Comparison of ENCODE assay signal across 15 mouse cellular contexts in genomic region chr19:45447886-45448285, GRCm38 (mm10).
DNase-seq lines count a peak whose midpoint lies in the region; ATAC-seq and TF ChIP-seq lines count a peak whose summit lies in the region.
"Had no signal": no experiment of that assay in that cellular context is flagged by ENCODE, and none has a peak within 500 bp of the region (broad histone marks: within the 10 kb centered on the region; RNA-seq: fewer than 3 reads in every experiment).

No protein-coding gene starts in this region.

- H3K9ac ChIP-seq in forebrain, embryonic 13.5 days: no peak overlapping the region
- no peak overlapping the region for H3K9ac ChIP-seq in forebrain, embryonic 11.5 days (ENCODE audit: low read length)
- no peak overlapping the region for H3K9ac ChIP-seq in liver, adult 2 months (ENCODE audit: low read depth, low read length)
- H3K9ac ChIP-seq in liver, embryonic 16.5 days (ENCODE audit: low read depth, low read length): peak overlapping the region; percentile 69
- H3K9ac ChIP-seq: limb, embryonic 13.5 days had no signal

- no peaks in the 10 kb centered on the region for H3K9me3 ChIP-seq in forebrain, embryonic 13.5 days (replicated peaks)
- H3K9me3 ChIP-seq in forebrain, embryonic 11.5 days (ENCODE audit: control insufficient read depth, low read length): no peaks in the 10 kb centered on the region
- no peaks in the 10 kb centered on the region for H3K9me3 ChIP-seq in liver, embryonic 16.5 days (replicated peaks; ENCODE audit: control insufficient read depth, low read length)
- H3K9me3 ChIP-seq: embryonic facial prominence, embryonic 10.5 days; limb, embryonic 13.5 days had no signal

- no peak overlapping the region for H3K4me2 ChIP-seq in forebrain, embryonic 13.5 days
- H3K4me2 ChIP-seq in forebrain, embryonic 11.5 days (ENCODE audit: low read depth, low read length, severe bottlenecking): no peak overlapping the region
- H3K4me2 ChIP-seq in liver, embryonic 16.5 days (ENCODE audit: low read depth, low read length): peak overlapping the region; percentile 61
- H3K4me2 ChIP-seq: limb, embryonic 13.5 days had no signal

- no peak for DNase-seq in forebrain, embryonic 11.5 days (ENCODE audit: low spot score)
- DNase-seq in liver, adult 2 months (ENCODE audit: extremely low read depth, low read depth, low spot score): peak; percentile 73
- no peak for DNase-seq in liver
- peak; percentile 67 for DNase-seq in adrenal gland, postnatal 14 days
- no peak for DNase-seq in urinary bladder, postnatal 4 days (ENCODE audit: low spot score in 2 of 2)
- no peak for DNase-seq in cerebellum, adult 9-10 months
- DNase-seq: B cell, adult 2 months; kidney, adult 9 months; lung, postnatal 14 days; thymus, postnatal 14 days had no signal

- H3K4me1 ChIP-seq in forebrain, embryonic 13.5 days: peaks cover 26% of the 10 kb centered on the region
- H3K4me1 ChIP-seq in forebrain, embryonic 11.5 days (replicated peaks; ENCODE audit: control insufficient read depth, insufficient read depth, low read length): peaks cover 3% of the 10 kb centered on the region; the same call in 1 of the 2 replicates
- peaks cover 6% of the 10 kb centered on the region; the same call in 1 of the 2 replicates for H3K4me1 ChIP-seq in liver, adult 2 months (ENCODE audit: control insufficient read depth, insufficient read depth, low read length)
- peaks cover 26% of the 10 kb centered on the region for H3K4me1 ChIP-seq in liver, embryonic 16.5 days (ENCODE audit: control insufficient read depth, low read depth, low read length)
- H3K4me1 ChIP-seq: embryonic facial prominence, embryonic 10.5 days had no signal

- H3K79me2 ChIP-seq in liver, adult 2 months (ENCODE audit: control insufficient read depth, insufficient read depth, low read length): peaks cover 4% of the 10 kb centered on the region; the same call in 1 of the 2 replicates

- no peak for ATAC-seq in forebrain, embryonic 13.5 days
- ATAC-seq in forebrain, embryonic 11.5 days (replicated peaks; ENCODE audit: low FRiP score): no peak
- no peak for ATAC-seq in liver, embryonic 16.5 days (ENCODE audit: low read depth)
- ATAC-seq: inflammation-experienced regulatory T-cells, adult 6 months had no signal

- no peaks in the 10 kb centered on the region for H3K36me3 ChIP-seq in forebrain, embryonic 13.5 days (ENCODE audit: poor library complexity, severe bottlenecking)
- no peaks in the 10 kb centered on the region for H3K36me3 ChIP-seq in forebrain, embryonic 11.5 days (ENCODE audit: control insufficient read depth, insufficient read depth, low read length)
- no peaks in the 10 kb centered on the region for H3K36me3 ChIP-seq in liver, adult 2 months (ENCODE audit: control insufficient read depth, insufficient read depth, low read length)
- peaks cover 7% of the 10 kb centered on the region for H3K36me3 ChIP-seq in liver, embryonic 16.5 days (ENCODE audit: control insufficient read depth, insufficient read depth)
- H3K36me3 ChIP-seq: embryonic facial prominence, embryonic 10.5 days; limb, embryonic 13.5 days had no signal

- 0 out of 2 replicates have a peak overlapping the region, but pooled peaks have one; percentile 69 for H3K27ac ChIP-seq in forebrain, embryonic 13.5 days
- H3K27ac ChIP-seq in forebrain, embryonic 11.5 days (ENCODE audit: low read depth, low read length): no peak overlapping the region
- H3K27ac ChIP-seq in liver, adult 2 months (replicated peaks; ENCODE audit: insufficient read depth, low read depth, low read length): no peak overlapping the region
- peak overlapping the region; percentile 43 for H3K27ac ChIP-seq in liver, embryonic 16.5 days (ENCODE audit: low read length)
- H3K27ac ChIP-seq: embryonic facial prominence, embryonic 10.5 days; limb, embryonic 13.5 days had no signal

- TF ChIP-seq POLR2A in liver, adult 2 months (IDR thresholded peaks at IDR 0.05; ENCODE audit: extremely low read depth, insufficient read depth, low read length): no peak

- TF ChIP-seq CTCF in liver, adult 2 months (IDR thresholded peaks at IDR 0.05; ENCODE audit: low read depth, low read length): no peak

- H3K27me3 ChIP-seq in forebrain, embryonic 13.5 days: no peaks in the 10 kb centered on the region
- no peaks in the 10 kb centered on the region for H3K27me3 ChIP-seq in forebrain, embryonic 11.5 days (ENCODE audit: control insufficient read depth, insufficient read depth, low read length)
- no peaks in the 10 kb centered on the region for H3K27me3 ChIP-seq in liver, adult 2 months (ENCODE audit: control insufficient read depth, insufficient read depth, low read length)
- no peaks in the 10 kb centered on the region for H3K27me3 ChIP-seq in liver, embryonic 16.5 days (ENCODE audit: control insufficient read depth, insufficient read depth, low read depth, low read length)
- H3K27me3 ChIP-seq: limb, embryonic 13.5 days had no signal

- 88% methylated on average over 1 of the region's 1 CpGs for WGBS in forebrain, embryonic 13.5 days
- WGBS in forebrain, embryonic 11.5 days: 85% methylated on average over 1 of the region's 1 CpGs
- 92% methylated on average over 1 of the region's 1 CpGs for WGBS in liver, adult 2 months
- WGBS in liver, embryonic 16.5 days (ENCODE audit: insufficient replicate concordance): 91% methylated on average over 1 of the region's 1 CpGs

- H3K4me3 ChIP-seq in forebrain, embryonic 13.5 days: no peak overlapping the region
- H3K4me3 ChIP-seq in forebrain, embryonic 11.5 days (ENCODE audit: low read depth, low read length): no peak overlapping the region
- H3K4me3 ChIP-seq in liver, adult 2 months (ENCODE audit: insufficient read depth, low read depth, low read length): no peak overlapping the region
- peak overlapping the region; percentile 68 for H3K4me3 ChIP-seq in liver, embryonic 16.5 days (ENCODE audit: low read depth, low read length)
- H3K4me3 ChIP-seq: embryonic facial prominence, embryonic 10.5 days; limb, embryonic 13.5 days had no signal

Comparison
In these comparisons a context has a peak if more than half of its experiments do, and no peak if none do; other contexts are left out.
1. H3K27ac ChIP-seq: peak in forebrain, embryonic 13.5 days (single experiment) and liver, embryonic 16.5 days (single experiment); none in forebrain, embryonic 11.5 days (single experiment) and liver, adult 2 months (single experiment).
2. DNase-seq: peak in liver, adult 2 months (single experiment) and adrenal gland, postnatal 14 days (single experiment); none in forebrain, embryonic 11.5 days (single experiment), liver (single experiment), urinary bladder, postnatal 4 days (0 of 2) and cerebellum, adult 9-10 months (single experiment).